Mouse (Mus musculus): ENCODE results near the gene Col27a1.

The Col27a1 gene

DNA sequence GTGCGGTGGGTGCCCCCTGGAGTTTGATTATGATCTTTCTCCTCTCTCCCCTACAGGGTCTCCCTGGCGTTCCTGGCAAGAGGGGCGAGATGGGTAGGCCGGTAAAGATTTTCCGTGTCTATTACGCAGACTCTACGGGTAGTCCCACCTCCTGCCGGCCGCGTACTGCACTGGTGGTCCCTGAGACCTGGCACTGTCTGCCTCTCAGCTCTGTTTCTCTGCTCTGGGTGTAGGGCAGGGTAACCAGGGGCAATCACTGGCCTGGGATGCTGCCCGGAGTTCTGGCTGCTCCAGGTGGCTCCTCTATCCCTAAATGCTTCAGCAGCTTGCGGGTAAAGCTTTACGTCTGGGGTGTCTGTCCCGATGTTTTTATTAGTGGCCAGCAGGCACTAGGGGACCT is 44.3 kb downstream of the Col27a1 start:
- in situ Hi-C loops (cut with MseI, MboI), result no loop called here

DNA sequence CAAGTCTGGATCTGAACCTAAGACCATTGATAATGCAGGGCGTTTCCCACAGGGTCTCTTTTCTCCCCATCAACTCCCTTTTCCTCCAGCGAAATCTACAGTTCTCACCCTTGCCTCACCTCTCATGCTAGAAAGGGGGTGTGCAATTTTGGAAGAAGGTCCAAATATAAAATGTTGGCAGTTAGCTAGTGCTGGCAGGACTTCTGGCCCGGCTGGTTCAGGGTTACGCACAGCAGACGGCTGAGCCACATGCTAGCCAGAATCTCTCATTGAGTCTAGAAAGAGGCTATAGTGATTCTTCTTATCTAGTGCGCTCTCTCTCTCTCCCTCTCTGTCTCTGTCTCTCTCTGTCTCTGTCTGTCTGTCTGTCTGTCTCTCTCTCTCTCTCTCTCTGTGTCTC is 45.3 kb downstream of the Col27a1 start:
- in situ Hi-C loops (cut with MseI, MboI), result no loop called here

GRCm38 (mm10) chr4:63260506-63260905 is 46.7 kb downstream of the Col27a1 start:
- in situ Hi-C loops (cut with MseI, MboI), result no loop called here

GRCm38 (mm10) chr4:63262941-63263340 is 49.1 kb downstream of the Col27a1 start:
- in situ Hi-C loops (cut with MseI, MboI), result no loop called here

DNA sequence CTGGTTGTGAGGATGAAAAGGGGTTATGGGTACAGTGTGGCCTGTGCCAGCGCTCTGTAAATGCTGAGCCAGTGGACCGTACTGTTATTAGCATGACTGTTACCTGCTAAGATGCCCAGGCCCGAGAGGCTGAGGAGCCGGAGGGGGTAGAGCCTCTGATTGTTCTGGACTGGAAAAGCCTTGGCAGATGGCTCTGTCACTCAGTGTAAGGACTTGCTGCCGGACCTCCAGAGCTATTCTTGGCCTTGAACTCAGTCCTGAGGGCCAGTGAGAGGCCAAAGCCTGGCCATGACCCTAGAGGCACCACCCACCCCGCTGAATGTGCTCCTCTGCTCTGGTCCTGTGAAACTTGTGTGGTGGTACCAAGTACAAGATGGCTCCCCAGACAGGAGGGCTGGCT is 52.5 kb downstream of the Col27a1 start:
- in situ Hi-C loops (cut with MseI, MboI), result no loop called here

DNA sequence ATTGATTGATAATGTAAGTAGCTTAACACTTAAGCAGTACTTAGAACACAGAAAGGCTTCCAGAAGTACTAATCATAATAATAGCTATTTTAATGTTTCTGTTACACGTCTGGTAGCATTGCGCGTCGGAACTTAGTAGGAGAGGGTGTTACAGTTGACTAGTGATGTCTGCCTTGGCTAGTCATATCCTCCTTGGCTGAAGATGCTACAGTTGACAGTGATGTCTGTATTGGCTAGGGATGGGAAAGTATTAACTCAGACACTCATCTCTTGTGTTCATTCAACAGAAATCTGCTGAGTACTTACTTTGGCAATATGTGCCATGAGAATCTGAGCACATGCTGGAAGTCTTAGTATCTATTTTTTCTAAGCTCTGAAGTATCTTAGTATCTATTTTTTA is 53.3 kb downstream of the Col27a1 start:
- in situ Hi-C loops (cut with MseI, MboI), result no loop called here

DNA sequence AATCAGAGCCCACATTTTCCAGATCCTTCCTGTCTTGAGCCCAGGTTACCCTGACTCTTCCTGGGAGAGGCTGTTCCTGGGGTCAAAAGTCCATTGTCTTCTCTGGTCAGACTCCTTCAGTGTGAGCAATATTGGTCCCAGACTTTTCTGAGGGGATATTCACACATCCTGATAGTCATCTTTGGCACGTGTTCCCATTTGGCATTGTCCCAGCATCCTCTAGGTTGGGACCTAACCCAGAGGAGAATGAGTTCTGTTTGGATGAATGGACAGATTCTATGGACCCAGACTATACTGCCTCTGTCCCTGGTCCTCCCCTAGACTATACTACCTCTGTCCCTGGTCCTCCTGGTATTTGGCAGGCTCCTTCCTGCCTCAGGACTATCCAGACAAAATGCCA is 53.8 kb downstream of the Col27a1 start:
- in situ Hi-C loops (cut with MseI, MboI), result no loop called here

- in situ Hi-C loops (cut with MseI, MboI), result no loop called here
Measured at GRCm38 (mm10) chr4:63268777-63269176, 55.0 kb downstream of the Col27a1 start.

DNA sequence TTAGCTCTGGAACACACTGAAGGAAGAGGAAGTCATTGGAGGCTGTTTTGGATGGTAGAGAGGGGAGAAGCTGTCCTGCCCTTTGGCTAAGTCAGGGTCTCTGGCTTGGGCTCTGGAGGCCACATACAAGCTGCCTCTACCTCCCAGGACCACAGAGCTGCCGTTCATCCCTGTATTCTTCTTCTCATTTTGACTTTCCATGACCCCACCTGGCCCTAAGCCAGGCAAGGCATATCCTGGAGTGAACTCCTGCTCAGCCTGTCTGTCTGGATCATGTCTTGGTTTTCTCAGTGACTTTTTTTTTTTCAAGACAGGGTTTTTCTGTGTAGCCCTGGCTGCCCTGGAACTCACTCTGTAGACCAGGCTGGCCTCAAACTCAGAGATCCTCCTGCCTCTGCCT is 60.7 kb downstream of the Col27a1 start:
- in situ Hi-C loops (cut with MseI, MboI), result no loop called here

DNA sequence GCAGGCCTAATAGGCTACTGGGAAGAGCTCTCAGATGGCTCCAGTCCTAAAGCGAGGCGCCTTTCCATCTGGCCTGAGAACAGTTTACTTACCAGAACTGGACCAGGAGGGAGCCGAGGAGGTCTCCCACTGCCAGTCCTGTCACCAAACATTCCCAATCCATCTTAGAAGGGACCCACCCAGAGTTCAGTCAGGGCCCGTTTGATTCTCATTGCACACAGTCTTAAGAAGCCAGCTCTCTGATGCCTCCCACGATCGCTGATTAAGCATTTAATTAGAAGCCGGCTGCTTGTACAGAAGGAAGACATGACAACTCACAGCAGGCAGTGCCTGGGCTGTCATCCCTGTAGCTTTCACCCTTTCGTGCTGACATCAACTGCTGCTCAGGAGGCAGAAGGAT is 61.4 kb downstream of the Col27a1 start:
- in situ Hi-C loops (cut with MseI, MboI), result no loop called here

- in situ Hi-C loops (cut with MseI, MboI), result no loop called here
Measured at GRCm38 (mm10) chr4:63276571-63276970, 62.8 kb downstream of the Col27a1 start.

GRCm38 (mm10) chr4:63278821-63279220 is 65.0 kb downstream of the Col27a1 start:
- in situ Hi-C loops (cut with MseI, MboI), result no loop called here

DNA sequence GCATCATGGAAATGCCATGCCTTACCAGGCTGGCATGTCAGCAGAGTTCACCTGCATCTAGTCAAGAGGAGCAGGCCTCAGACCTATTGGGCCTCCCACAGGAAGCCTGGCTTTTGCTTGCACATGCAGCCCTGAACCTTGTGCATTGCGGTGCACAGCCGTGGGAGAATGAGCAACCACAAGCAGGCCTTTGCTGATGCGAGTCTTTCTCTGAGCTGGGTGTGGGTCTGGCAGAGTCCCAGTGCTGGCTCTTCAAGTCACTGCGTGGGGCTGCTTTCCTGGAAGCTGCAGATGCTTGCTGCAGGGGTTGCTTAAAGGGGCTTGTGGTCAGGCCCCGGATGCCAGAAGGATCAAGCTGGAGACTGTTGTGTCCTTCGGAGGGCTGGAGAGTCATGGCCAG is 67.9 kb downstream of the Col27a1 start:
- in situ Hi-C loops (cut with MseI, MboI), result no loop called here

DNA sequence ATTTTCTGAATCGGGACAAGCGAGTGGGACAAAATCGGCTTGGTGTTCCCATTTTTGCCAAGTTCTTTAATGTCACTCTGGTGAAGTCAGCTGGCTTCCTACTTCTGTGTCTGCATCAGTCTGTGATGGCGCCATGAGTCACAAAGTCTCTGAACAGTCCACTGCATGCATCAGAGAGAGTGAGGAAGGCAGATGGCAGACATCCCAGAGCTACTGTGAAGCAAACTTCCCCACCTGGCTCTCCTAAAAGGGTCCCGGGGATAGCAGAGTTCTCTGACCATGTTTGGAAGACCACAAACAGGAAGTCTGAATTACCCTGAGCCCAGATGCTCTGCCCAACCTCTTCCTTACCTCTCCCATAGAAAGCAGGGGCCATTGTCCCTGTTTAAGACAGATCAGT is 69.5 kb downstream of the Col27a1 start:
- in situ Hi-C loops (cut with MseI, MboI), result no loop called here

DNA sequence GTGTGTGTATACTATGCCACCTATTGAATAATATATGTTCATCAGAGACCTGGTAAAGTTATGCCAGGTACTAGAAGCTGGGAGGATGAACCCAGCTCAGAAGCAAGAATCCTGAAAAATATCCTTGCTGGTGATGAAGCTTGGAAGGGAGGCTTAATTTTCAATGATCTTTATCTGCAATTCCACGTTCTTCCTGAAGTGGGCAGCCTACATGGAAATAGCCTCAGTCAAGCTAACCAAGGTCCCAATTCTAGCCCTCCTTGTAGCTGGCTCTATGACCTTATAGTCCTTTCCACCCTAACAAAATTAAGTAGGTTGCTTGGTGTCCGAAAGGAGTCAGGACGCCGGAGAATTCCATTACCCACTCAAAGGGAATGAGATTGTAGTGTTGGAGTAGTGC is 72.2 kb downstream of the Col27a1 start:
- in situ Hi-C loops (cut with MseI, MboI), result no loop called here

DNA sequence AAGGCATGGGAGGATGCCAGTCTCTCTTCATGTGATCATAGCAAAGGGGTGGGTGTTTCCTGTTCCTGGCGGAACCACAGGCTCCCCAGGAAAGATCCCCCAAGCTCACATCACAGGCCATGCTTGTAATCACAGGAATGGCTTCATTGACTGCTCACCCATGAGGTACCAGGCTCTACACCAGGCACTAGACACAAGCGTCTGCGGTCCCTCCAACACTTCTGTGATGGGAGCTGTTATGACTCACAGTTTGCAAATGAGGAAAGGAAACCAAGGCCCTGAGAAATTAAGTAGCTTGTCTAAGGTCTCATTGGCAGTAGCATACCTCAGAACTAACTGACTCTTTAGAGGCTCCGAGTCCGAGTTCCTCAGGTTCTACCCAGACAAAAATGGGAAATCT is 74.7 kb downstream of the Col27a1 start:
- in situ Hi-C loops (cut with MseI, MboI), result no loop called here

DNA sequence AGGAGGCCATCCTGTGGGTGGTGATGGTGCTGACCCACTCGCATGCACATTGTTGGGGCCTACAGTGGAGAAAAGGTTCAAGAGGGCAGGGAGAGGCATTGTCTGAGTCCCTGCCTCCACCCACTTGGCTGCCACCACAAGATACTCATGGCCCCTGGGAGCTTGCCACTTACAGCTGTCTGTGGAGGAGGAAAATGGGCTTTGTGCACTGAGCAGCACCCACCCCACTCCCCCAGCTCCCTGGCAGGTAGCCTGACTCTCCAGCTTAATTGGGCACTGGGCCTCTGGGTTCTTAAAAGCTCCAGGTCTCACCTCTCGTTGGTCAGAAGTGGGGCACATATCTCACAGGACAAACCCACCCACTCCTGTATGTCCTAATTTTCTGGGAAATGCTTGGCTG is 76.3 kb downstream of the Col27a1 start:
- in situ Hi-C loops (cut with MseI, MboI), result no loop called here

- in situ Hi-C loops (cut with MseI, MboI), result no loop called here
Measured at GRCm38 (mm10) chr4:63291075-63291474, 77.3 kb downstream of the Col27a1 start.

GRCm38 (mm10) chr4:63291658-63292057 is 77.9 kb downstream of the Col27a1 start:
- in situ Hi-C loops (cut with MseI, MboI), result no loop called here

GRCm38 (mm10) chr4:63295641-63296040 is 81.8 kb downstream of the Col27a1 start:
- in situ Hi-C loops (cut with MseI, MboI), result no loop called here

- in situ Hi-C loops (cut with MseI, MboI), result no loop called here
Measured at GRCm38 (mm10) chr4:63296263-63296662, 82.5 kb downstream of the Col27a1 start.

DNA sequence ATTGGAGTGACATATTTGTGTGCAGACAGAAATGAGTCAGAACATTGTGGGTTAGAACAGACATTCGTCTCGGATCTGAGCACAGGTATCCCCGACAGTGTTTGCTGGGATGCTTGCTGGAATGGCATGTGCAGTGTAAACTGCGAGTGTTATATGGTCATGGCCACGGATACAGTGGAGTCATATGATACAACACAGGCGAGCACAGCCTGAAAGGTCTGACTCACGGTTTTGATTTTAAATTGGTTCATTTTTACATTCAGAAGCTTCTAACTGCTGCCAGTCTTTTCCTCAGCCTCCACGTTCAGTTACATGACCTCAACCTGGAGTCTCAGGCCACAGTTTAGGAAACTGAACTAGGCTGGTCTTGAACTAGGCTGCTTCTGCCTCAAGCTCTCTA is 83.1 kb downstream of the Col27a1 start:
- in situ Hi-C loops (cut with MseI, MboI), result no loop called here

GRCm38 (mm10) chr4:63298191-63298590 is 84.4 kb downstream of the Col27a1 start:
- in situ Hi-C loops (cut with MseI, MboI), result no loop called here

DNA sequence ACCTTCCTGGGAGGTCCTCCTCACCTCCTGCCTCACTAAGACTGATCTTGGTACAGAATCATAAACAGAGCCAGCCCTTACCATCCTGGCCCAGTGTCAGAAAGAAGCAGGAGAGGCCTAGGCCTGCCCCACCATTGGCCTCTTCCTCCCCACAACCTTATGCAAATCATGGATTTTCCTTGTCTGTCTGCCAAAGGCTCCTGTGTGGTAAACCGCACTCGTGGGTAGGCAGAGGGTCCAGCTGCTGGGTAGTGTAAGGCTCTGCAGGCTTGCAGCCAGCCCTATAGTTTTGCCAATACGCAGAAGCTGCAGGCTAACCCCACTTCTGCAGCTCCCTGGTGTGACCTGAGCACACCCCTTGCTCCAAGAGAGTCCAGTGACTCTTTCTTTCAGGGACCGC is 88.8 kb downstream of the Col27a1 start:
- in situ Hi-C loops (cut with MseI, MboI), result no loop called here

Data from mouse trophoblast stem cell (cell line).